Mouse (Mus musculus) adipose tissue, adult 10 weeks (tissue): ENCODE results near the gene Klhl6. TPM values are rescaled to one million over a fixed set of nuclear protein-coding genes. Genes with fewer than 3 reads are reported as not detected.

Experiments
- polyA plus RNA-seq: library from polyadenylated mRNA; stranded (reverse); fragments of 350-450 nt; fragmentation: Illumina TruSeq; extraction: RNeasy Lipid Tissue Mini Kit (QIAGEN cat#74804); gene quantifications from one replicate; pipeline ENCODE4 v1.2.3, GENCODE M21; 2014; ENCODE audit warnings: low read depth, low replicate concordance

The Klhl6 gene
- 3.6 TPM for polyA plus RNA-seq

GRCm38 (mm10) chr16:19982537-19983257 is at the start of gene Klhl6:
Klhl6 (minus strand) TSS chr16:19983037.

Other genes with a start within 250 kb of the Klhl6 start
- 0.20 TPM for gene B3gnt5, start 222.8 kb downstream of the Klhl6 start, polyA plus RNA-seq
- gene Klhl24, start 114.5 kb upstream of the Klhl6 start, polyA plus RNA-seq = 28.8 TPM
- gene Yeats2, start 158.0 kb upstream of the Klhl6 start, polyA plus RNA-seq = 27.6 TPM